Mouse (Mus musculus) gastrocnemius, postnatal 4 days (tissue): ENCODE measurements at regions not wholly inside any gene's neighbourhood (a gene's known extent, or its start where the extent isn't known, plus 50 kb on each side); places are given as distances from the start of the nearest gene placed in this dataset.

Source experiments
- DNase-seq, 2 experiments: peaks; one replicate each; pipeline ENCODE4 v3.0.0; 2021 to 2022; ENCODE audit warnings: low spot score in 2 of 2, mixed read lengths in 2 of 2

DNA sequence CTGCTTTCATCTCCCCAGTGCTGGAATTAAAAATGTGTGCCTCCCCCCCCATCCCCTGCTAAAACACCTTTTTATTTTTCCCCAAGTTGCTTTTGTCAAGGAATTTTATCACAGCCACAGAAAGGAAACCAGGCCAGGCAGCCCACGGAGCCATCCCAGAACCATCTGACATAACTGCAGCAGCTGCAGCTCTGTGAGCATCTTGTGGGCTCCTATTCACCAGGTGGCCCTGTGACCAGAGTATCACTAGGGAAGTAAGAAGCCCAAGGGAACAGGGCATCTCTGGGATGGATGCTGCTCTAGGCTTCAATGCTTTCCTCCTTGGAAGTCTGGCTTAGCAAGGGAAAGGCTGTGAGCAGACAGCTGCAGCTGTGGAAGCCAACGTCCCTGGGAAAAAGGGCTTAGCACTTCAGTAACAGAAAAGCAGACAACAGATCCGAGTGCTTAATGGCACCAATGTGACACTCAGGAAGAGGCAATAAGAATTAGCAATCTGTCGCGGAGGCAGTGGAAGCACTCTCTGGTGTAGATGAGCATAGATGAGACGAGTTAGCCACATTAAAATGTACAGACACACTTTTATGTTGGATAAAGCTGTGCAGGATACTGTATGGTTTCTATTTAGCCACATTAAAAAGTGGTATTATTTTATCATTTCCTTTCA is 1183.0 kb downstream of the 4930447A16Rik start:
- DNase-seq: no peak

GRCm38 (mm10) chr15:38609522-38609921 is 1184.2 kb downstream of the 4930447A16Rik start:
- no peak for DNase-seq
